Mouse (Mus musculus) retina, postnatal 1 day (tissue): ENCODE measurements around the gene Trak1.

Source experiments
- DNase-seq: peaks from one replicate; pipeline ENCODE4 v3.0.0-alpha.2; 2012

Gene Trak1

GRCm38 (mm10) chr9:121403157-121403671 is 105.9 kb downstream of the Trak1 start:
- peak; percentile 94 for DNase-seq

- DNase-seq: no peak
Observed at GRCm38 (mm10) chr9:121403699-121404098, 106.4 kb downstream of the Trak1 start.

- no peak for DNase-seq
Observed at GRCm38 (mm10) chr9:121405088-121405681, 107.9 kb downstream of the Trak1 start.

GRCm38 (mm10) chr9:121405792-121406191 is 108.5 kb downstream of the Trak1 start:
- DNase-seq: no peak

DNA sequence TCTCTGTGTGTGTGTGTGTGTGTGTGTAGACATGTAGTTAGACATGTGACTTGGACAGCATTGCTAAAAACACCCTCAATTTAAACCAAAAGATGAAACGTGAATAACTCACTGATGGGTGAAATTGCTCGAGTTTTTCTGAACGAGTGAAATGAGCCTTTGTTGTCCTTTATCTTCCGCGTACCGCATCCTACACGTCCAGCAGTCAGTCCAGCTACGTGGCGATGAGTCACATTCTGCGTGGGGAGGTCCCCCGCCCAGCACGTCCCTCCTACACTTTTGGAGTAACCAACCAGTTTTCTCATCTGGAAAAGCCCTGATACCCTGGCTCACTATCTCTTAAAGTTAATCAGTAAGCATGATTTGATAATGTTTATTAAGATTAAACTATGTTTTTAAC is 116.9 kb downstream of the Trak1 start:
- no peak for DNase-seq

DNA sequence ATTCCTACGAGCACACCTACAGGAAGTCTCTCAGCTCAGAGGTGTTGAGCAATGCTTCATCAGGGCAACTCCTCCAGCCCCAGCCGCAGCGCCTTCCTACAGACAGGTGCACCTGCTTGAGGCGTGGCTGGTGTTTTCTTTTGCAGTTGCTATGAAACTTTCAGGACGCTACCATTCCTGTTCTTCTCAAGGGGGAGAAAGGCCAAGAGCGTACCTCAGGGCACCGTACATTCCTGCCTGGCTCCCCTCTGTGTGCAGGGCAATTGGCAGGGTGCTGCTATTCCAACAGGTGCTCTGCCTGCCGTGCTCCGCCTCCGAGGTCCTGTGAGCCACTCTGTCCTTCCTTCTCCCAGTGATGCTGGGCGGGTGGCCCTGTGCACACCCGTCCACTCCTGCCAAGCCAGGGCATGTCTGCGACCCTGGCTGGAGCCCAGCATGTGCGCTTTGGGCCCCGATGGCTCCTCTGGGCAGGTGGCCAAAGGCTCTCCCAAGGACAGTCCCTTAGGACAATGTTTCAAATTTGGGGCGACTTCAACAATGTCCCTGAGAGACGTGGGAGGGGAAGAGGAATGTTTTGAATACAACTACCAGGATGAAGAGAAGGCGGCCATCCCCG is 118.4 kb downstream of the Trak1 start:
- DNase-seq: no peak

DNA sequence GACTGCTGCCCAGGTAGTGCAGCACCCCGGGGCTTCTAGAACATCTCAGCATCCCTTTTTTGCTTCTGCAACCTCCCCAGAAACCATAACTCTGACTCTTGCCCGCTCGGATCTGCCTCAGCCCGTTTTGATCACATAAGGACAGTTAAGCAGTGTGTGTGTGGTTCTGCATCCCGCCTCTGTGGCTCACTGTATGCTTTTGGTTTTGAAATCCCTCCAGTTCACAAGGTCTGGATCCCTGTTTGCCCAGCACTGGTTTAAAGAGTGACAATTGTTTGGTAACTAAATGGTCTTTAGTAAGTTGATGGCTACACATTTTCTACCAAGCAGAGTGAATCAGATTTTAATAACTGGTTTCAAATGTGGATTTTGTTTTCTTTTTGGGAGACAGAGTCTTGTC is 119.2 kb downstream of the Trak1 start:
- no peak for DNase-seq

DNA sequence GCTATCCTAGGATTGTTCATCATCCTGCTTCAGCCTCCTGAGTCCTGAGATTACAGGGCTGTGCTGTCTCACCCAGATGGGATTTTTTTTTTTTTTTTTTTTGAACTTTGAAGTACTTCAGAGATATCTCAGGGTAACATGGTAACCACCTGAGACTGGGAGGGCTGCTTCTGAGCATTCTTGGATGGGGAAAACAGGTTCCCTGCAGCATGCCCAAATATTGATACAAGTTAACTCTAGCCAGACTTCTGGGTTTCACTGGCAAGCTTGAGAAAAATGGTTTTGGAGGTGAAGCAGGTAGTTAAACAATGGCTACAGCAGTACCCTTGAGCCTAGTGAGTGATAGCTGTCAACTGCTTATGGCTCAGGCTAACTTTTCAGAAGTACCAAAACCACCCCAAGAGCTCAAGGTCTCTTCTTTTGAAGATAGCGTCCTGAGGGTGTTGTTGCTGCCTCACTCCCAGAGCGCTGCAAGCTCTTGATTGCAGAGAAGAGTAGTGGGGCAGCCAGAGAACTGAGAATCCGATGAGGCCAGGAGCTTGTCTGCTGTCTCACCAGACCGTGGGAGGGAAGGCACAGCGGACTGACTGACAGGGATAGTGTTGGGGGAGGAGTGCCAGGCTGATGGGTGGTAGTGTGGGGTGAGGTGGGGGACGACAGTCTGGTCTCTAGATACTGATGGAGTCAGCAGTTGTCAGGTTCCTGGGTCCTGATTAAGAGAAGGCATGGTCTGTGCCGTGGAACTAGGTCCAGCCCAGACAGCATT is 119.8 kb downstream of the Trak1 start:
- DNase-seq: no peak

- no peak for DNase-seq
Observed at GRCm38 (mm10) chr9:121419011-121419410, 121.7 kb downstream of the Trak1 start.

DNA sequence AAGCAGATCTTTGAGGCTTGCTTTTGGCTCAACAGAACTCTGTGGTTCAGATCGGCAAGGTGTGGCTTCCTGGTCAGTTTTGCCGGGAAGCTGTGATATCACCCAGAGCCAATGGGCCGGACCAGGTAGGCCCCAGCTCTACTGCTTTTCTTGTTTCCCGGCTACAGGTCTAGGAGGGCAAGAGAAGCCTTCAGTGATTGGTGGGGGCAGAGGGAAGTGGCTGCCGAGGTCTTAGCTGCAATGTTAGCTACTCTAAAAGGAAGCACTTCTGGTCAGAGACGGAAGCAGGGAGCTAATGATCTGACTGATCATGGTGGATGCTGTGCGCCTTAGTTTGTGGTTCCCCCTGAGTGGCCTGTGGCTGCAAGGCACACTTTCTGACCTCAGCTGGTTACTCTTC is 122.3 kb downstream of the Trak1 start:
- no peak for DNase-seq

DNA sequence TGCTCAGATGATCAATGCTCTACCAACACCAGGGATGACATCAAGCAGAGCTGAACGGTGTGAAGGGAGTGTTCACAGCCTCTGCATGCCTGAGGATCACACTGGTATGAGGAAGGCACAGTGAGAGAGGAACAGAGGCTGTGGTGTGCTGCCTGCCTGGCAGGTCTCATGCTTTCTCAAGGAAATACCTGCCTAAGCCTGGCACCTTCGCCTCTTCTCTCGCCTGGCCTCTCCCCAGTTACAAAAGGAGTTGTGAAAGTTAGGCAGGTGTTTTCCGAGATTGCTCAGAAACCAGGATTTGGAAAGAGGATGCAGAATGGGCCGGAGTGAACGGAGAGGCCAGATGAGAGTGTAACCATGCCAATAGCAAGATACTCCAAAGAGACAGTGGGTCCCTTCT is 123.5 kb downstream of the Trak1 start:
- DNase-seq: no peak

GRCm38 (mm10) chr9:121422402-121422801 is 125.1 kb downstream of the Trak1 start:
- no peak for DNase-seq

DNA sequence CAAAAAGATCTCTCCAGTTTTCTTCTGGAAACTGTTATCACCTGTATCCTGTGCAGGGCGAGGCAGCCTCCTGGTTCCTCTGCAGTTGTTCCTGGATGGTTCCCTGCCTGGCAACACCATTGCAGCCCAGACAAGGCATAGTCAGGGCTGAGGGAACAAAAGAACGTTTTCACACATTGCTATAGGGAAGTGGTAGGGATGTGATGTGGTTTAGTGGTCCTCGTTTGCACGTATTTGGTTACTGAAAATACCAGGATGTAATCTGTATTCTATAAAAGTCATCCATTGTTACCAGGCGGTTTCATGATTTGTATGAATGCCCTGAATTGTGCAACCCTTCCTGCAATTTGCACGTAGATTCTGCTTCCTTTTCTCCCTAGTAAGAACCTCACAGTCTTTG is 126.3 kb downstream of the Trak1 start:
- DNase-seq: no peak

GRCm38 (mm10) chr9:121424281-121425164 is 127.2 kb downstream of the Trak1 start:
- peak; percentile 51 for DNase-seq

DNA sequence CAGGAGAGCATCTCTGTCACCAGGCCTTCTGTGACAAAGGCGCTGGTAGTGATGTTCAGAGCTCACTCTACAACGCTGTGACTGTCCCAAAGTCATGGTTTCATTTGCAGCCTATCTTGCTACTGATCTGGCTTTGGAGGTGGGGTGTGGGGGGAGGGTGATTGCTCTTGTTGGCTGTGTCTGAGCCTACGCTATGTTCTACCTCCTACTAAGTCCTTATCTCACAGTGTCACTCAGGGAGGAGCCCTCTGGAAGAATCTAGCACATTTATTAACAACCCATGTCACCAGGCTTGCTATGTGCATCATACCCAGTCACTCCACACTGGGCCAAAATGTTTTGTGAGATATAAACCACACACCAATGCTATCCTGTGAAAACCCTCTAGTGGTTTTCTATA is 129.1 kb downstream of the Trak1 start:
- no peak for DNase-seq

DNA sequence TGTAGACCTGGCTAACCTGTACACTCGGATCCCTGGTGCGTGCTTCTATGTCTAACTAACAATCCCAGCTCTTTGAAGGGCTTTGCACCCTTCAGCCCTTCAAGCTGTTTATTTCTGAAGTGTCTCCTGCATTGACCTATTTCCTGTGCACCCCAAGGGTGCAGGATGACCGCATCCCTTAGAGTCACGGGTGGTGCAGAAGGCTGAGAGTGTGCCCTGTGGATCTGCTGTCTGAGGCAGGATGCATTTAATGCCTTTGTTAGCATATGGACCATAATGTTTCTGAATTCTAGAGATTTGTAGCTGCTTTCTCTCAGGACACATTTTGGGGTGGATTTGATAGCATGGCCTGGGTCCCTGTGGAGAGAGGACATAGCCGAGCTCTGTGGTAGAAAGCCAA is 129.6 kb downstream of the Trak1 start:
- DNase-seq: no peak

GRCm38 (mm10) chr9:121429592-121429991 is 132.3 kb downstream of the Trak1 start:
- DNase-seq: peak; percentile 35

DNA sequence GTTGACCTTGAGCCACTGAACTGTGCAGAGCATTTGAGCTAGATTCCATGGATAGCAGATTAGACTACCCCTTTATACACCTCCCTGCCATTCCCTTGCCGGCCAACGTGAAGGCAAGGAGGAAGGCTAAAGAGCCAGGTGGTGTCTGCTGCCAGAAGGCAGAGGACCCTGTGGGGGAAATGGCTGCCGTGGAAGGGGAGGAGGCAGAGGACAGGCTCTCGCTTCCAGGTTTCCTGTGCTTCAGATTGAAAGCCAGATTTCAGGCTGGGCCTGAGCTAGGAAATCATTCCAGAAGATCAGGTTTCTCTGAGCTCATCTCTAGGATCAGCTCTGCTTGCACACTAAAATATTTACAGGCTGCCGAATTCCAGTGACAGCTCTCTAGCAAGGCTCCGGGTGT is 133.1 kb downstream of the Trak1 start:
- no peak for DNase-seq

DNA sequence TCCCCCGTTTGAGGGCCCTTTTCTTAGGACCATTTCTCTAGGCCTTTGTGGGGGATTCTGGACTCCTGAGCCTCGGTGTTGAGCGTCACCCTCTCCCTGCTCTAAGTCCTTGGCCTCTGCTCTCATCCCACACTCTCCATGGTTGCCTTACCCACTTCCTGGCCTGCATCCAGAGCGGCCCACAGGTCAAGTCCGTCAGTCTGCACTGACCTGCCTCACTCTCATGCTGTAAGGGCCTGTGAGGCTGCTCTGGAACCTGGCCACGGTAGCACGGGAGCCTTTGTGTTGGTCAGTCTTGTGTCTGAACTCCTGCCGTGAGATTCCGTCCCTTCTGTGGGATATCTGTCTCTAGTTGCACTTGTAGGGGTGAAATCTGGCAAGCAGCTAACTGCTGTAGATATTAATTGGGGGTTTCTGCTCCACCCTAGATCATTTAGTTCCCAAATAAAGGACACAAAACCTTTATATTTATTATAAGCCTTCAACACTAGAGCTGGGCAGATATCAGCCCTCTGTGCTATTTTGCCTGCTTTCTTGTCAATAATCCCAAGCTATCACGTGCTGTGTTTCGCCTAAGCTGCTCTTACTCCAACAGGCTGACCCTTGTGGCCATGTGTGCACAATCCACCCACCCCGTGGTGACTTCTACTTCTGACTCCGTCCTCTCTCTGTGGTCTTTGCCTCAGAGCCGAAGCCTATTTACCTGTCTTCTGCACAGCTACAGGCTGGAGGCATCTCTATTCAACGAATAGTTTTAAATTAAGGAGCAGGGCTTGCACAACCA is 136.6 kb downstream of the Trak1 start:
- no peak for DNase-seq

DNA sequence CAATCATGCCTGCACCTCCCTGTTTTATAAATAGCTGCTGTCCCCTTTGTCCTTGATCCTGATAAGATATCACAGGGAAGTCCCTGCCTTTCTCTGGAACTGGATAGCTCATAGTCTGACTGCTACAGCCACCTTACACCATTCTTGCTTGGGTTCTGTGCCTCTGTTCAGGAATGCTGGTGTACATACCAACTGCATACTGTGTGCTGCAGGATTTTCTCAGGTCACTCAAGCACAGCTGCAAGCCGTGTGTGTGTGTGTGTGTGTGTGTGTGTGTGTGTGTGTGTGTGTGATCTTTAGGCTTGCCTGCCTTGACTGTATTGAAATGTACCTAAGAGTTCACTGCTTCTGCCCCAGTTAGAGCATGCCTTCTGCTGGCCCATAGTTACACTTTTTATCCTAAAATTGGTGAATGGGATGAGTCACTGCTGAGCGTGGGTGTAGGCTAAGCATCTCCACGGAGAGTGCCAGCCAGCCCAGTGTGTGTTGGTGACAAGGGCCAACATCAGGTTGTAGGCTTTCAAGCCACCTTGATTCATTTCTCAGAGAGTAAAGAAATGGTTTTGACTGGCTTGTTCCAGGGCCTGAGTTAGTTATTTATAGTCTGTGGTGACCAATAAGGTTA is 138.1 kb downstream of the Trak1 start:
- DNase-seq: no peak

- DNase-seq: no peak
Observed at GRCm38 (mm10) chr9:121436501-121436900, 139.2 kb downstream of the Trak1 start.

DNA sequence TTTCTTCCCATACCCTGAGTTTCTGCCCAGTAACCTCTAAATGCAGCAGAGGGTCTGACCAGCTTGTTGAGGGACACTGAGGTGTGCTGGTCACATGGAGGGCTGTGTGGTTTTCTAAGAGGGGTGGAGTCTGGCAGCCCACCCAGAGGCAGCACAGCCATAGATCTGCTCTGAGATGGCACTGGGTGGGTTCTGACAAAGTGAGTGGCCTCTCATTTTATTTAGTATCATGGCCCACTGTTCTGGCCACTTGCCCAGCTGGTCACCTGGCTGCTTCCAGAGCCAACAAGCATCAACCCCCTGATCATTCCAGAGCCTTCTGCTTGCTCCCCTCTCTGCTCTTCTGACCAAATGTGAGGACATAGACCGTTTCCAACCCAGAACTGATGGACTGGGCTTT is 144.8 kb downstream of the Trak1 start:
- no peak for DNase-seq
